Comparison of ENCODE assay signal across 24 mouse cellular contexts in genomic region chr14:42134571-42134970, GRCm38 (mm10). TPM values are rescaled to one million over a fixed set of nuclear protein-coding genes. Genes with fewer than 3 reads are reported as not detected.
DNase-seq lines count a peak whose midpoint lies in the region; TF ChIP-seq lines count a peak whose summit lies in the region.
"Not testable (repeated sequence)": the region's sequence is repeated elsewhere in the genome, so short reads cannot be mapped to it uniquely, and the experiment has no call there.
"Had no signal": no experiment of that assay in that cellular context is flagged by ENCODE, and none has a peak within 500 bp of the region (broad histone marks: within the 10 kb centered on the region; RNA-seq: fewer than 3 reads in every experiment).

No protein-coding gene starts in this region.

- H3K27me3 ChIP-seq in testis, adult 2 months (ENCODE audit: control insufficient read depth, insufficient read depth, low read length): not testable (repeated sequence)

- intact Hi-C loops in gastrocnemius, postnatal 14 days (cut with DNase I; ENCODE audit: low total_unique reads); left cerebral cortex, postnatal 4 days (cut with DNase I): not testable (repeated sequence)

- peak; percentile 3 for DNase-seq in adrenal gland, postnatal 14 days
- DNase-seq in gastrocnemius, postnatal 14 days: peak; percentile 2
- DNase-seq in kidney, adult 11 months: peak; percentile 1
- DNase-seq in kidney, postnatal 25 days: peak; percentile 1 to 36
- DNase-seq in left cerebral cortex, postnatal 4 days: peak; percentile 1
- DNase-seq in right cerebral cortex, postnatal 14 days: peak; percentile 4
- peak; percentile 6 for DNase-seq in thymus, postnatal 4 days

- not testable (repeated sequence) for H3K4me1 ChIP-seq in testis, adult 2 months (ENCODE audit: control insufficient read depth, insufficient read depth, low read length)

- not testable (repeated sequence) for H3K36me3 ChIP-seq in testis, adult 2 months (ENCODE audit: control insufficient read depth, insufficient read depth, low read length)

- TF ChIP-seq POLR2A in testis, adult 2 months (IDR thresholded peaks at IDR 0.05; ENCODE audit: control insufficient read depth, low read depth, low read length): not testable (repeated sequence)

- peak overlapping the region; percentile 27 for H3K4me3 ChIP-seq in testis, adult 2 months (ENCODE audit: control insufficient read depth, low read depth, low read length)

- not testable (repeated sequence) for H3K27ac ChIP-seq in testis, adult 2 months (ENCODE audit: control insufficient read depth, insufficient read depth, low read depth, low read length)

- not testable (repeated sequence) for TF ChIP-seq CTCF in testis, adult 2 months (IDR thresholded peaks at IDR 0.05; ENCODE audit: control insufficient read depth, insufficient read depth, insufficient replicate concordance, low read depth, low read length)

RNA-seq across cellular contexts. Expression of gene Gm7951, which starts 17.4 kb away (rescaled TPM):
- total RNA-seq in adrenal gland, postnatal 14 days (2021): not detected in 2 replicates
- total RNA-seq in gastrocnemius, postnatal 14 days (2021): not detected
- not detected for total RNA-seq in left cerebral cortex, postnatal 4 days (2021)
- polyA plus RNA-seq in testis, adult 2 months (2012; rRNA removed): 0.12 TPM in 1 of 2 replicates, not detected in the other
- total RNA-seq: adrenal gland, postnatal 25 days; forebrain, postnatal 0 days; gastrocnemius, adult 18-20 months; heart, adult 8-10 months; heart, postnatal 25 days; MEL had no signal
- polyA plus RNA-seq: C2C12; cerebellum, adult 2 months; embryonic facial prominence, embryonic 10.5 days; embryonic facial prominence, embryonic 14.5 days; forebrain, embryonic 13.5 days; forebrain, postnatal 0 days; gonadal fat pad, adult 2 months; heart, embryonic 12.5 days; heart, embryonic 16.5 days; hindbrain, embryonic 11.5 days; hindbrain, embryonic 15.5 days had no signal

RNA-seq across cellular contexts. Expression of gene Gm17027, which starts 27.9 kb away (rescaled TPM):
- not detected in 2 replicates for total RNA-seq in adrenal gland, postnatal 14 days (2021)
- total RNA-seq in gastrocnemius, postnatal 14 days (2021): not detected
- not detected for total RNA-seq in left cerebral cortex, postnatal 4 days (2021)
- 0.12 and 0.31 TPM in 2 replicates for polyA plus RNA-seq in testis, adult 2 months (2012; rRNA removed)
- total RNA-seq: adrenal gland, postnatal 25 days; forebrain, postnatal 0 days; gastrocnemius, adult 18-20 months; heart, adult 8-10 months; heart, postnatal 25 days; MEL had no signal
- polyA plus RNA-seq: C2C12; cerebellum, adult 2 months; embryonic facial prominence, embryonic 10.5 days; embryonic facial prominence, embryonic 14.5 days; forebrain, embryonic 13.5 days; forebrain, postnatal 0 days; gonadal fat pad, adult 2 months; heart, embryonic 12.5 days; heart, embryonic 16.5 days; hindbrain, embryonic 11.5 days; hindbrain, embryonic 15.5 days had no signal

RNA-seq across cellular contexts. Expression of gene Gm3573, which starts 56.0 kb away (rescaled TPM):
- total RNA-seq in adrenal gland, postnatal 14 days (2021): not detected in 2 replicates
- total RNA-seq in gastrocnemius, postnatal 14 days (2021): not detected
- 1 to 10 TPM; 1.6 to 2.2 TPM for total RNA-seq in left cerebral cortex, postnatal 4 days (2021)
- polyA plus RNA-seq in testis, adult 2 months (2012; rRNA removed): 3.4 and 3.6 TPM in 2 replicates
- total RNA-seq: adrenal gland, postnatal 25 days; forebrain, postnatal 0 days; gastrocnemius, adult 18-20 months; heart, adult 8-10 months; heart, postnatal 25 days; MEL had no signal
- polyA plus RNA-seq: C2C12; cerebellum, adult 2 months; embryonic facial prominence, embryonic 10.5 days; embryonic facial prominence, embryonic 14.5 days; forebrain, embryonic 13.5 days; forebrain, postnatal 0 days; gonadal fat pad, adult 2 months; heart, embryonic 12.5 days; heart, embryonic 16.5 days; hindbrain, embryonic 11.5 days; hindbrain, embryonic 15.5 days had no signal
